Mouse (Mus musculus): ENCODE data around the gene Prr7. TPM values are rescaled to one million over a fixed set of nuclear protein-coding genes. Genes with fewer than 3 reads are reported as not detected.

The Prr7 gene
- polyA plus RNA-seq, 1 experiment from 2014 or later, result 0.41 TPM

DNA sequence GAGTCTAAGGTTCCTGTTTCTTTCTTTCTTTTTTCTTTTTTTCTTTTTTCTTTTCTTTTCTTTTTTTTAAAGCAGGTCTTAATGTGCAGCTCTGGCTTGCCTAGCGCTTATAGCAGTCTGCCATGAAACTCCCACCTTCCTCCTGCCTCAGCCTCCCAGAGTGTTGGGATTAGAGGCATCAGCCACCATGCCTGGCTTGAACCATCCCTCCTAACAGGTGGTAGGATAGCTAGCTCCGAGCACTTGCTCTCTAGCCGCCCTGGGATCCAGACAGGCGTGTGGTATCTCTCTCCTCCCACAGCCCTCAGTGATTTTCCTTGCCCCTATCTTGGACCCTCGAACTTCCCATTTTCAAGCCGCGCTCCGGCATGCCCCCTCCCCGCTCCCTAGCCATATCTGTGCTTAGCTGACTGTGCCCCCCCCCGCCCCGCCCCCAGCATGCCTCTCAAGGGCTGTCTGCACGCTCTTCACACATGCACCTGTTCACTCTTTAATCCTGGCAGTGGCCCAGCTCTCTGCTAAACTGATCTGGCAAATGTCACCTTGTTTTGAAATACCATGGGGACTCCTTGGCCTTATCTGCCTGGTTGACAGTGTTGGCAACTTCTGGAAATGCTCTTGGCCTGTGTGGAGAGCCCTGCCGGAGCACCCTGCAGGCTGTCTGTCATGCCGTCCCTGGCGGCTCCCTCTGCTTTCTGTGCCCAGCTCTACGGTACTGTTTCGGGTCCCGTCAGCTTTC is 31.0 kb downstream of the Prr7 start:
- no peak overlapping the region; the same call in 1 of the 2 replicates for H3K9ac ChIP-seq
- ATAC-seq (ENCODE audit: insufficient number of reproducible peaks, low FRiP score), result peak; percentile 83
- H3K4me2 ChIP-seq, result peak overlapping the region; percentile 12
- peaks cover 62% of the 10 kb centered on the region for H3K27me3 ChIP-seq (replicated peaks)
- no peaks in the 10 kb centered on the region for H3K9me3 ChIP-seq (replicated peaks)
- H3K36me3 ChIP-seq, result peaks cover 34% of the 10 kb centered on the region
- H3K4me3 ChIP-seq, result no peak overlapping the region
- H3K27ac ChIP-seq (ENCODE audit: poor library complexity, severe bottlenecking), result no peak overlapping the region
- H3K4me1 ChIP-seq (replicated peaks), result peaks cover 39% of the 10 kb centered on the region
- WGBS, result 3% methylated on average over 18 of the region's 18 CpGs

DNA sequence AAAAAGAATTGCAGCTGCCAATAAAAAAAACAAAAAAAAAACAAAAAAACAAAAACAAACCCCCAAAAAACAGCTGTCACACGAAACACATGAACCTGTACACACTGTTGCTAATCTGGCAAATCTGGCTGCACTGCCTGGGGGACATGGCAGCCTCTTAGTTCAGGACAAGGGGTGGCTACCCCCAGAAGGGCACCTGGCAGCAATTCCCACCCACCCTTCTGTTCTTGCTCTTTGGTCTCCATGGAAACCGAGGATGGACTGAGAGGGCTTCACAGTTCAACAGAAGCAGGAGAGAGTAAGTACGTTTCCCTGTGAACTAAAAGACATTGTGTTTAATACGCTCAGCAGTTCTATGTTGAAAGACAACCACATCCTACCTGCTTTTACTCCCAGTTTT is 31.6 kb downstream of the Prr7 start:
- Histone ChIP-seq H3K4me2 (peak overlapping the region; percentile 12; the same call in 1 of the 2 replicates), H3K4me3 (no peak overlapping the region), H3K9me3 (replicated peaks) (no peaks in the 10 kb centered on the region), H3K27me3 (replicated peaks) (peaks cover 66% of the 10 kb centered on the region), H3K36me3 (peaks cover 40% of the 10 kb centered on the region), H3K27ac (ENCODE audit: poor library complexity, severe bottlenecking) (no peak overlapping the region), H3K9ac (no peak overlapping the region), H3K4me1 (replicated peaks) (peaks cover 39% of the 10 kb centered on the region)
- ATAC-seq (ENCODE audit: insufficient number of reproducible peaks, low FRiP score), result no peak
- WGBS, result 36% methylated on average over 4 of the region's 4 CpGs

DNA sequence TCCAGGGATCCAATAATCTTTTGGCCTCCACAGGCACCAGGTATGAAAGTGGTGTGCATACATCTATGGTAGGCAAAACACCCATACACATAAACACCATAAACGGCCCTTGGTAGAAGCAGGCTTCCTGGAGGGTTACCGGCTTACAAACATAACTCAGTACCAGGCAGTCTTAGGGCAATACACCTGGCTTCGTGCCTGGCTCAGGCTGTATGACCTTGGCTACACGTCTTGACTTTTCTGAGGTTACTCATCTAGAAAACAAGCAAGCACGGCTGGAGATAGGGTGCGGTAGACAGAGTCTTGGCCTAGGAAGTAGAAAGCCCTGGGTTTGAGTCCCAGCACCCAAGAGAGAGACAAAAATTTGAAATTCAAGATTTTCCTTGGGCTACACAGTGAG is 32.6 kb downstream of the Prr7 start:
- H3K27me3 ChIP-seq (replicated peaks), result peaks cover 59% of the 10 kb centered on the region
- no peak for ATAC-seq (ENCODE audit: insufficient number of reproducible peaks, low FRiP score)

DNA sequence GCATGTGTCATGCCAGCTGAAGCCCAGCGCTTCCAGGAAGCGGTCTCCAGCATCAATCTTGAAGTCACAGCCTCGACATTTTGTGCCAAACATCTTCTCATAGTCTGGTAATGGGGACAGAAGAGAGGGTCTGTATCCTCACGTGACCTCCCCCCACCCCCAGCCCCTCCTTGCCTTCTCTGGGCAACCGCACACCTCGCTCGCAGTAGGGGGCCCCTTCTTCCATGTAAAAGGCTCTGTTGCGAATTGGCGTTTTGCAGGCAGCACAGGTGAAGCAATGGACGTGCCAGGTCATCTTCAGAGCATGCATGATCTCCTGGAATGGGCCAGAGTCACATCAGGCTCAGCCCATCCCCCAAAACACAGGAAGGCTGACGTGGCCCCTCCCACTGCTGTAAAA is 34.8 kb downstream of the Prr7 start:
- WGBS, result 75% methylated on average over 11 of the region's 11 CpGs
- no peak for ATAC-seq (ENCODE audit: insufficient number of reproducible peaks, low FRiP score)
- Histone ChIP-seq H3K4me1 (replicated peaks) (peaks cover 39% of the 10 kb centered on the region), H3K4me3 (no peak overlapping the region), H3K4me2 (no peak overlapping the region), H3K27me3 (replicated peaks) (peaks cover 37% of the 10 kb centered on the region), H3K9ac (no peak overlapping the region), H3K36me3 (peaks cover 72% of the 10 kb centered on the region), H3K27ac (ENCODE audit: poor library complexity, severe bottlenecking) (no peak overlapping the region), H3K9me3 (replicated peaks) (no peaks in the 10 kb centered on the region)

More for the DNA sequence above, 32.6 kb downstream of the Prr7 start:
- H3K36me3 ChIP-seq, result peaks cover 50% of the 10 kb centered on the region
- H3K9ac ChIP-seq, result no peak overlapping the region
- no peak overlapping the region for H3K27ac ChIP-seq (ENCODE audit: poor library complexity, severe bottlenecking)
- H3K4me1 ChIP-seq (replicated peaks), result peaks cover 39% of the 10 kb centered on the region
- H3K4me3 ChIP-seq, result no peak overlapping the region
- no peaks in the 10 kb centered on the region for H3K9me3 ChIP-seq (replicated peaks)
- no peak overlapping the region for H3K4me2 ChIP-seq
- WGBS, result 71% methylated on average over 6 of the region's 6 CpGs

DNA sequence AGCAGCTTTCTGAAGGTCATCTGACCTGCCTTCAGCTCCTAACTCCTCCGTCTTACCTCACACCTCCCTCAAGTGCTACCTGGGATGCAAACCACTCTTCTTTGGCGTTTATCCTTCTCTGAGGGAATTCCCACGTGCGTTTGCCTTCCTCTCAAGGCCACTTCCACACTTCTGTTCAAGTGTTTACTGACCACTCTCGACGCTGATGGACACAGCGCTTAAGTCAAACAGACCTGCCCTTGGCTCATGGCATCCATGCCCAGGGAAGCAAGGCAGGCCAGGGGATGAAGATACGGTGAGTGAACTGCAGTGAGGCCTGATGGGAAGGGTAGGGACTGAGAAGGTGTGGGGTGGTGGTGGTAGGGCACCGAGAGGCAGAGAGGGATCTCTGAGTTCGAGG is 36.5 kb downstream of the Prr7 start:
- no peaks in the 10 kb centered on the region for H3K9me3 ChIP-seq (replicated peaks)
- H3K27ac ChIP-seq (ENCODE audit: poor library complexity, severe bottlenecking), result no peak overlapping the region
- 73% methylated on average over 10 of the region's 10 CpGs for WGBS
- H3K36me3 ChIP-seq, result peaks cover 89% of the 10 kb centered on the region
- peaks cover 30% of the 10 kb centered on the region for H3K27me3 ChIP-seq (replicated peaks)
- H3K4me1 ChIP-seq (replicated peaks), result peaks cover 28% of the 10 kb centered on the region
- no peak overlapping the region for H3K9ac ChIP-seq
- no peak for ATAC-seq (ENCODE audit: insufficient number of reproducible peaks, low FRiP score)
- H3K4me2 ChIP-seq, result no peak overlapping the region
- H3K4me3 ChIP-seq, result no peak overlapping the region

DNA sequence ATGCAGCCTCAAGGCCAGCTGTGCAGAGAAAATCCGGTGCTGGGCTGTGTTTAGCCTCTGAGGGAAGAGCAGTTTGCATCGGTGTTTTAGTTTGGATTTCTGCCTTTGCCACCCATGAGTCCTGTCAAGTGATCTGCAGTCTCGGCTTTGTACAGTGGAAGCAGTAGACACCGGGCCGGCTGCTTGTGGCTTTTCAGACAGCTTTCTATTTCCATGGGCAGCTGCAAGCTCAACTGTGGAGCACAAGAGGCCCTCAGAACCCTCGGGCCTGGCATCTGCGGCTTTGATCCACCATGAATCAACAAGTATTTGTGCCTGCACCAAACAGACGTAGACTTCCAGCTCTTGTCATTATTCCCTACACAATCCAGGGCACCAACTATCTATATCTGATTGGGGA is 38.3 kb downstream of the Prr7 start:
- Histone ChIP-seq H3K9ac (no peak overlapping the region), H3K4me2 (no peak overlapping the region), H3K4me1 (replicated peaks) (peaks cover 13% of the 10 kb centered on the region; the same call in 1 of the 2 replicates), H3K4me3 (no peak overlapping the region), H3K9me3 (replicated peaks) (no peaks in the 10 kb centered on the region), H3K27ac (ENCODE audit: poor library complexity, severe bottlenecking) (no peak overlapping the region), H3K27me3 (replicated peaks) (peaks cover 24% of the 10 kb centered on the region), H3K36me3 (peaks cover 98% of the 10 kb centered on the region)
- 87% methylated on average over 8 of the region's 8 CpGs for WGBS
- ATAC-seq (ENCODE audit: insufficient number of reproducible peaks, low FRiP score), result no peak

DNA sequence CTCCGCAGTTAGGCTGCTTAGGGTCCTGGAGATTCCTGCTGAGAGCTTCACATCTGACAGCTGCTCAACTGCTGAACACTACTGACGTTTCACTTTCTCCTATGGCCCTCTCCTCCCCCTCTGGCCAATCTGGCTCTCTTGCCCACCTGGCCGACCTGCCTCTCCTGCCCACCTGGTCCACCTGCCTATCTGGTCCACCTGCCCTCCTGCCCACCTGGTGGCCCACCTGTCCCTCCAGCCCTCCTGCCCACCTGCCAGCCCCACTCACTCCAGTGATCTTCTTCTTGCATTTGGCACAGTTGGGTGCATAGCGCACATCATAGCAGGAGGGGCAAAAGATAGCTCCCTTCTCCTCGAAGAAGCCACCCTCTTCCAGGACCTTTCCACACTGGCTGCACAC is 40.3 kb downstream of the Prr7 start:
- no peak for ATAC-seq (ENCODE audit: insufficient number of reproducible peaks, low FRiP score)
- Histone ChIP-seq H3K4me1 (replicated peaks) (peaks cover 18% of the 10 kb centered on the region), H3K4me3 (no peak overlapping the region), H3K9me3 (replicated peaks) (no peaks in the 10 kb centered on the region), H3K27me3 (replicated peaks) (0 out of 2 replicates have a peak, but pooled peaks cover 6% of the 10 kb centered on the region), H3K36me3 (peaks cover 100% of the 10 kb centered on the region), H3K27ac (ENCODE audit: poor library complexity, severe bottlenecking) (no peak overlapping the region), H3K9ac (no peak overlapping the region), H3K4me2 (no peak overlapping the region)
- WGBS, result 74% methylated on average over 5 of the region's 5 CpGs

DNA sequence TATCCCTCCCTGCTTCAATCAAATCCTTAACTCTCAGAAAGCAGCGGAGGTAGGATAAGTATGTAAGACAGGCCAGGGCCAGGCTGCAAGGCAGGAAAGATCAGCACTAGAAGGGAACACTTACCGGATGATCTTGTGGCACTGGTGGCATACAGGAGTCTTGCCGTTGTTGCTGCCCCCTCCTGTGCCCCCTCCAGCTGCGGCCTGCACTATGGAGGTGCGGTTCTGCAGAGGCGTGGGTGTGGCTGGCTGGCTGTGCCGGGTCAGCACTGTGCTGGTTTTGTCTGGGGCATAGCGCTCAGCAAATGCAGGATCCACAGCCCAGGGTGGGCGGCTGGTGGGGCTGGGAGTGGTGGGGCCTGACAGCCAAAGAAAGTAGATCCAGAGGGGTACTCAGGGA is 41.7 kb downstream of the Prr7 start:
- Histone ChIP-seq H3K36me3 (peaks cover 96% of the 10 kb centered on the region), H3K4me1 (replicated peaks) (peaks cover 31% of the 10 kb centered on the region), H3K9ac (no peak overlapping the region), H3K4me3 (no peak overlapping the region), H3K4me2 (no peak overlapping the region), H3K27ac (ENCODE audit: poor library complexity, severe bottlenecking) (no peak overlapping the region), H3K27me3 (replicated peaks) (0 out of 2 replicates have a peak, but pooled peaks cover under 1% of the 10 kb centered on the region), H3K9me3 (replicated peaks) (no peaks in the 10 kb centered on the region)
- 90% methylated on average over 9 of the region's 9 CpGs for WGBS
- ATAC-seq (ENCODE audit: insufficient number of reproducible peaks, low FRiP score), result no peak

DNA sequence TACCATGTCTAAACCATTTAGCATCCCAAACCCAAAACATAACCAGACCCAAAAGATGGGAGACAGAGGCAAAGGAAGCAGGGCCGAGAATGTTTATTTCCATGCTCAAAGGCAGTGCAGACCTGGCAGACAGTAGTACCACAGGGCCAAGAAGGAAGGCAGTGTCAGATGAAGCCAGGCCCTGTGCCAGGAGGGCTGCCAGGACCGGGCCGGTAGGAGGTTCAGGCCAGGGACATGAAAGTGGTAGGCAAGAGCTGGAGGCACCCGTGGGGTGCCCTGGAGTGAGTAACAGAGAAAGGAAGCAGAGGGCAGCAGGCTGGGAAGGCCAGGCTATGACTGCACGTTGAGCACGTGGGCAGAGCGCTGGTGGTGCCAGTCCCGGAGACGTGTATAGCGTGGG is 42.6 kb downstream of the Prr7 start:
- Histone ChIP-seq H3K4me1 (replicated peaks) (peaks cover 40% of the 10 kb centered on the region), H3K4me2 (no peak overlapping the region), H3K27ac (ENCODE audit: poor library complexity, severe bottlenecking) (no peak overlapping the region), H3K36me3 (peaks cover 88% of the 10 kb centered on the region), H3K4me3 (no peak overlapping the region), H3K9ac (no peak overlapping the region; the same call in 1 of the 2 replicates), H3K9me3 (replicated peaks) (no peaks in the 10 kb centered on the region), H3K27me3 (replicated peaks) (no peaks in the 10 kb centered on the region)
- ATAC-seq (ENCODE audit: insufficient number of reproducible peaks, low FRiP score), result no peak
- 89% methylated on average over 10 of the region's 10 CpGs for WGBS

DNA sequence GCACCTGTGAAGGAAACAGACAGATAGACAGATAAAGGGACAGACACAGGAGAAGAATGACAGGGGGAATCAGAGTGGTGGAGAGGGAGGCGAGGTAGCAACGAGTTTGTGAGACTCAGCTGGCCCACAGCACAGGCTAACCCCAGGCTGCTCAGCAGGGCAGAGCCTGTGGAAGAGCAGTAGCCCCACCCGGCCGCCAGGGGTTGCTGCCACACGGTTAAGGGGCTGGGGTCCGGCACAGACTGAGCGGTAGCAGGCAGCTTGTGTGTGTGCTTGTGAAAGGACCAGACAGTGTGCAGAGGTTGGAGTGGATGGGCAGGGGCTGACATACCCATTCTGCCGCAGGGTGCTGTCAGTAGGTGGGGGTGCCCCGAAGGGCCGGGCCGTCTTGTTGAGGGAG is 43.8 kb downstream of the Prr7 start:
- 71% methylated on average over 11 of the region's 11 CpGs for WGBS
- Histone ChIP-seq H3K27ac (ENCODE audit: poor library complexity, severe bottlenecking) (no peak overlapping the region), H3K36me3 (peaks cover 76% of the 10 kb centered on the region), H3K27me3 (replicated peaks) (no peaks in the 10 kb centered on the region), H3K4me1 (replicated peaks) (peaks cover 47% of the 10 kb centered on the region), H3K9ac (no peak overlapping the region), H3K4me3 (no peak overlapping the region), H3K9me3 (replicated peaks) (no peaks in the 10 kb centered on the region), H3K4me2 (no peak overlapping the region)
- ATAC-seq (ENCODE audit: insufficient number of reproducible peaks, low FRiP score), result no peak

DNA sequence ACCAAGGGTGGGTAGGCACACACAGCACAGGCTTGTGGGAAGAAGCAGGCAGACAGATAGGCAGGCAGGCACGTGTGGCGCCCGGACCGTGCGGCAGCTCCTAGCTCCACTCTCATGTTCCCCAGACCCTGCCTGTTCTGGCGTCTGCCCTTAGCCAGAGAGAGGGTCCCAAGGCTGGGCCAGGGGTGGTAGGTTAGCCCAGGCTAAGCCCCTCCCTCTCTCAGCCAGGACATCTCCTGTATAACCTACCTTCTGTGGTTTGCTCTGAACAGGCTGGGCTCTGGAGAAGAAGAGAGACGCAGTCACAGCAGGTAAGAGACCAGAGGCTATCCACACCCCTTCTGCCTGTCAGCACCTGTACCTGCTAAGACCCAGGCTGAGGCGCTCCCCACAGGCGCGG is 44.5 kb downstream of the Prr7 start:
- H3K27me3 ChIP-seq (replicated peaks), result no peaks in the 10 kb centered on the region
- 86% methylated on average over 10 of the region's 10 CpGs for WGBS
- no peak overlapping the region for H3K4me2 ChIP-seq
- H3K9ac ChIP-seq, result no peak overlapping the region
- no peak overlapping the region for H3K4me3 ChIP-seq
- H3K27ac ChIP-seq (ENCODE audit: poor library complexity, severe bottlenecking), result no peak overlapping the region
- peaks cover 69% of the 10 kb centered on the region for H3K36me3 ChIP-seq
- no peak for ATAC-seq (ENCODE audit: insufficient number of reproducible peaks, low FRiP score)
- no peaks in the 10 kb centered on the region for H3K9me3 ChIP-seq (replicated peaks)
- H3K4me1 ChIP-seq (replicated peaks), result peaks cover 42% of the 10 kb centered on the region

DNA sequence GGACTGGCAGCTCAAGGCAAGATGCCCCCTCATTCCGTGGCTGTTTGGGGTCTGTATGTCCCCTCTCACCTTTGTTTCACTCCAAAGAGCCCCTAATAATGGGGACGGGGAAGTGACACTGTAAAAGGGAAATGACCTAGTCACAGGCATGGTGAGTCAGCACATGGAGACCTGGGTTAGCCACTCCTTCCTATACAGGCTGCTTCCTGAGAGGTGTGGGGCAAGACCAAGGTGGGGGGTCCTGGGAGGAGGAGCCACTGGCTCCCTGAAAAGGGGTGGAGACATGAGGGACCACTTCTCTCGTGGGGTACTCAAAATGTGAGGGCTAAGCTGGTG is 46.2 kb downstream of the Prr7 start:
- Histone ChIP-seq H3K9ac (peak overlapping the region; percentile 63), H3K27ac (ENCODE audit: poor library complexity, severe bottlenecking) (peak overlapping the region; percentile 98), H3K27me3 (replicated peaks) (peaks cover 10% of the 10 kb centered on the region), H3K4me1 (replicated peaks) (peaks cover 38% of the 10 kb centered on the region), H3K36me3 (peaks cover 52% of the 10 kb centered on the region), H3K9me3 (replicated peaks) (no peaks in the 10 kb centered on the region), H3K4me3 (peak overlapping the region; percentile 20), H3K4me2 (peak overlapping the region; percentile 86)
- WGBS, result 21% methylated on average over 3 of the region's 3 CpGs
- ATAC-seq (ENCODE audit: insufficient number of reproducible peaks, low FRiP score), result peak; percentile 44
